Mouse (Mus musculus): ENCODE measurements at regions not wholly inside any gene's neighbourhood (a gene's known extent, or its start where the extent isn't known, plus 50 kb on each side); places are given as distances from the start of the nearest gene placed in this dataset.

- DNase-seq (ENCODE audit: low spot score), result no peak
Measured at GRCm38 (mm10) chr6:51059923-51060847, 372.3 kb upstream of the Nfe2l3 start.

- DNase-seq (ENCODE audit: low spot score), result no peak
Measured at GRCm38 (mm10) chr6:51060848-51061535, 371.5 kb upstream of the Nfe2l3 start.

- no peak for DNase-seq (ENCODE audit: low spot score)
Measured at GRCm38 (mm10) chr6:51065156-51065555, 367.3 kb upstream of the Nfe2l3 start.

- no peak for DNase-seq (ENCODE audit: low spot score)
Measured at GRCm38 (mm10) chr6:51067332-51067731, 365.1 kb upstream of the Nfe2l3 start.

GRCm38 (mm10) chr6:51069945-51070344, 362.5 kb upstream of the Nfe2l3 start:
- no peak for DNase-seq (ENCODE audit: low spot score)

GRCm38 (mm10) chr6:51071243-51071642, 361.2 kb upstream of the Nfe2l3 start:
- DNase-seq (ENCODE audit: low spot score), result no peak

GRCm38 (mm10) chr6:51075026-51075425, 357.4 kb upstream of the Nfe2l3 start:
- no peak for DNase-seq (ENCODE audit: low spot score)

- DNase-seq (ENCODE audit: low spot score), result no peak
Measured at GRCm38 (mm10) chr6:51076861-51077768, 355.4 kb upstream of the Nfe2l3 start.

- no peak for DNase-seq (ENCODE audit: low spot score)
Measured at GRCm38 (mm10) chr6:51077769-51078096, 354.7 kb upstream of the Nfe2l3 start.

GRCm38 (mm10) chr6:51078353-51078966, 354.0 kb upstream of the Nfe2l3 start:
- DNase-seq (ENCODE audit: low spot score), result no peak

- DNase-seq (ENCODE audit: low spot score), result no peak
Measured at GRCm38 (mm10) chr6:51078967-51079355, 353.5 kb upstream of the Nfe2l3 start.

- DNase-seq (ENCODE audit: low spot score), result no peak
Measured at GRCm38 (mm10) chr6:51081056-51081455, 351.4 kb upstream of the Nfe2l3 start.

- DNase-seq (ENCODE audit: low spot score), result no peak
Measured at GRCm38 (mm10) chr6:51084656-51085055, 347.8 kb upstream of the Nfe2l3 start.

GRCm38 (mm10) chr6:51085547-51085946, 346.9 kb upstream of the Nfe2l3 start:
- no peak for DNase-seq (ENCODE audit: low spot score)

GRCm38 (mm10) chr6:51086347-51086746, 346.1 kb upstream of the Nfe2l3 start:
- DNase-seq (ENCODE audit: low spot score), result no peak

GRCm38 (mm10) chr6:51087806-51088205, 344.7 kb upstream of the Nfe2l3 start:
- DNase-seq (ENCODE audit: low spot score), result no peak

GRCm38 (mm10) chr6:51088641-51089372, 343.7 kb upstream of the Nfe2l3 start:
- no peak for DNase-seq (ENCODE audit: low spot score)

- DNase-seq (ENCODE audit: low spot score), result no peak
Measured at GRCm38 (mm10) chr6:51093196-51093595, 339.3 kb upstream of the Nfe2l3 start.

GRCm38 (mm10) chr6:51094304-51094703, 338.2 kb upstream of the Nfe2l3 start:
- no peak for DNase-seq (ENCODE audit: low spot score)

GRCm38 (mm10) chr6:51097488-51097887, 335.0 kb upstream of the Nfe2l3 start:
- no peak for DNase-seq (ENCODE audit: low spot score)

GRCm38 (mm10) chr6:51100341-51100740, 332.1 kb upstream of the Nfe2l3 start:
- DNase-seq (ENCODE audit: low spot score), result no peak
